Mouse (Mus musculus): ENCODE data around the gene Arhgef7.

The Arhgef7 gene

DNA sequence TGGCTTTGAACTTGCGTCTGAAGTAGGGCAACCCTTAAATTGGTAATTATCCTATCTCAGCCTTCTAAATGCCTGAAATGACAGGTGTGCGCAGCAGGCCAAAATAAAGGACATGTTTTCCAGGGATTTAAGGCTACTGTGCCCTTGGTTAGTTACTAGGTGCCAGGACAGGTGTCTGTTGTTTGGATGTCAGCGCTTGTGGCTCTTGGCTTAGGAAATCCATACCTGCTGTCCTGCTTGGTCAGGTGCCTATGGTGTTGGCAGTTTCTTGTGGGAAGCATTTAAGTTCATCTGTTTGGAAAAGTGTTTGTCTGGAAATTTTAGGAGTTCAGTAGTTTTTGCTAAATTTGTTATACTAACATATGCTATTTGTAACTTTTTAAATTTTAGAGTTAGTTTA lies 71.6 kb downstream of the Arhgef7 start:
- DNase-seq, result no peak

DNA sequence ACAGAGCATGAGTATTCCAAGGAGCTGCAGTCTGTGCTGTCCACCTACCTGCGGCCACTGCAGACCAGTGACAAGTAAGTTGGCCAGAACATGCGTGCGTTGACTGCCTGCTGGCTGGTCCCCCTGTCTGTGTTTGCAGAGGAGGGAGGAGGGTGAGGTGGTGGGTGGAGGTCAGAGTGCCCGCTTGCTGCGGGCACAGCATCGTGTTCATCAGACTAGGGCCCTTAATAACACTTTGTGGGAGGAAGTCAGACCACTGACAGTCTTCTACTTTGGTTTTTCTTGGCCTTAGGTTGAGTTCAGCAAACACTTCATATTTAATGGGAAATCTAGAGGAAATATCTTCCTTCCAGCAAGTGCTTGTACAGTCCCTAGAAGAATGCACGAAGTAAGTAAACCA lies 73.0 kb downstream of the Arhgef7 start:
- DNase-seq, result no peak

DNA sequence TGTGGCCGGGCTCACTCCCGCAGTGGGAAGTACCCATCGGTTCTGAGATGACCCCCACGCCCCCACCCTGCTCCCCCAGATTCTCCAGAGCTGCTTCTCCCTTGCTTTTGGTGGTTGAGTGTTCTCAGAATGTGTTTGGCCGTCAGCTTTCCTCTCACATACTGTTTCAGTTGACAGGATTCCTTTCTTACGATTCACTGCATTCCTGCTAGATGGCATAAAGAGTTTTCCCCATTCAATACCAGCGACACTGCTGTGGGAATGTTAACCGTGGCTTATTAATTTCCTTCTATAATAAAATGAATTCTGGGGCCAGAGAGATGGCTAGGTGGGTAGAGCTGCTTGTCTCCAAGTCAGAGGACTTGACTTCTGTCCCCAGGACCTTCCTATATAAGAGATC lies 74.0 kb downstream of the Arhgef7 start:
- DNase-seq, result no peak

DNA sequence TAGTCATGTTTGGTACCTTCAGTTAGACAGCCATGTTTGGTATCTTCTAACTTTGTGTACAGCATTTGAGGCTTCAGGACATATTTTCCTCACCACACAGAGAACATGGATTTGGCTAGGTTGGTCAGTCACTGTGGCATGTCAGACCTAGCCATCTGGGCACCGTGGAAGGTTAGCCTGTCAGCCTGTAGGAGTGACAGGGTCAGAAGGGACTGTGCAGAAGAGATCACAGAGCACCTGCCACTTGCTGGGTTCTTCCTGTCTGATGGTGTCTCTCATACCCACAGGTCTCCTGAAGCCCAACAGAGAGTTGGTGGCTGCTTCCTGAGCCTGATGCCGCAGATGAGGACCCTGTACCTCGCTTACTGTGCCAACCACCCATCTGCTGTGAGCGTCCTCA lies 77.4 kb downstream of the Arhgef7 start:
- DNase-seq, result no peak

DNA sequence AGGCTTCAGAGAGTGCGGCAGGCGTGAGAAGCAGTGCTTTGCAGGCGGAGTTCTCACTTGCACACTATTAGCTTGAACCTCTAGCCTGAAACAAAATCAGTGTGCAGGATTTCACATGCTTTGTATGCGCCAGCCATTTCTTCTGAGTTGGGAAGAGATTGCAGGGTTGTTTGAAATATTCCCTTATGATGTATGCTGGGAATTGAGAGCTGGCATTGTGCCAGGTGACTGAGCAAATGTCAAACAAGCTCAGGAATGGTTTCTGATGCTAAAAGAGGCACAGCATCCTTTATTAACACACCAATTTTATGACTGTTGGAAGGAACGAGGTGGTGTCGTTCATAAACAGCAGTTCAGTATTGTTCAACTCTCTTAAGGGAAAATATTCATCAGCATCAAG lies 78.7 kb downstream of the Arhgef7 start:
- DNase-seq, result no peak

DNA sequence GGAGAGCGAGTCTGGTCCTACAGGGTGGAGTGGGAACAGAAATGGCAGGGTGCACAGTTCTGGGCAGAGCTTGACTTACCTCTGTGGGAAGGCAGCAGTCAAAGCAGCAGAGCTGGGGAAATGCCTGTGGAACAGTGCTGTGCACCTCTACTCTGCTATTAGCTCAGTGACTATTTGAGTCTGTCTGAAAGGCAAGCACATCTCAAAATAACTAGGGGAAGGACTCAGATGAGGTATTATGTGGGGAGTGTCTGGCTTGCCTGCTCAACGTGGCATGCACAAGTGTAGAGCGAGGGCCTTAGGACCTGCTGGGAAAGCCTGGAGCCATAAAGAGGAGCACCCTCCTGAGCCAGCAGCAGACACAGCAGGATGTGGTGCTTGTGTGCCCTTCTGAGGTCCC lies 79.8 kb downstream of the Arhgef7 start:
- DNase-seq, result no peak

DNA sequence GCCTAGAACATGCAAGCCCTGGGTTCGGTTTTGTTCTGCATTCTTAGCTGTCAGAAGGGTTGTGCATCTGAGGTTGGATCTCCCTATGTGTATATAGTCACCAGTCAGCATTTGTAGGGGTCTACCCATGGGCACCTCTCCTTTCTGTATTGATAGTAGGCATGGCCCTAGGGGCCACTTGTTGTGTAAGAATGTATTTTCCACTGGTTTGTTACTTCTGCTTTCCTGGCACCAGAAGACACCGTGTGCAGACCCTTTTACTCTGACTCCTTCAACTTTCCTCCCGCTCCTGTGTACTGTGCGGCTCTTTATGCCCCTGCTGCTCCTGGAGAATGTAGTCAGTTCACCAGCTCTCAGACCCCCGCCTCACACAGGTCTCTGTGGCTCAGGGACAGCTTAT lies 80.5 kb downstream of the Arhgef7 start:
- DNase-seq, result no peak

DNA sequence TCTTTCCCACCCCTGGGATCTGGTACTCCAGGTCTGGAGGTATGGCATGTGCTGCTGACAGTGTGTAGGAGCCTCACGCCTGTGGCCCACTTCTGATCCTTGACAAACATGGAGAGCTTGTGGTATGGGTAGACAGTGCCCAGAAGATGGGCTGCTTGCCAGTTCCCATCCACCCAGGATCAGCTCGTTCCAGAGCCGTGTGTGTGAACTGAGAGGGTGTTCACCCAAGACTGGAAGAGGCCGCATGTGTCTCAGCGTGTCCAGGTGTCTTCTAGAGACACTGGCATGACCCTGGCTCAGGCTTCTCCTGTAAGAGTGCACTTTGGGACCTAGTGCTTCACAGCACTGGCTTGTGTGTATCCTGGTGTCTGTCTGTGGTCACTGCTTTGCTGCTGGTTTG lies 82.9 kb downstream of the Arhgef7 start:
- no peak for DNase-seq

DNA sequence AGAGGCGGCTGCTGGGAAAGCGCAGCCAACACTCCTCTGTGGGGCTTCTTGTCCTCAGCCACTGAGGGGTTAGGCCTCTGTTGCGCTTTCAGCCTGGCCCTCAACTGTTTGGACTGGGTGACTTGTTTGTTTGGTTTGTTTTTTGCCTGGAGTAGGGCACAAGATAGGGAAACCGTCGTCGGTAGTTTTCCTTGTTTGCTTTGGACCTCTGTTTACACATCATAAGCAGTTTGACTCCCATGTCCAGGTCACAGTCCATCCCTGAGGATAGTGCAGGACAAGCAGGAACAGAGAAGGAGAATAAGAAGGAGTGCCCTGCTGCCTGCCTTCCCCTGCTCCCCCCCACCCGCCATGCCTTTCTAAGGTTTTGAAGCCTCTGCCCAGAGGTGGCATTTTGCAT lies 86.3 kb downstream of the Arhgef7 start:
- DNase-seq, result no peak

DNA sequence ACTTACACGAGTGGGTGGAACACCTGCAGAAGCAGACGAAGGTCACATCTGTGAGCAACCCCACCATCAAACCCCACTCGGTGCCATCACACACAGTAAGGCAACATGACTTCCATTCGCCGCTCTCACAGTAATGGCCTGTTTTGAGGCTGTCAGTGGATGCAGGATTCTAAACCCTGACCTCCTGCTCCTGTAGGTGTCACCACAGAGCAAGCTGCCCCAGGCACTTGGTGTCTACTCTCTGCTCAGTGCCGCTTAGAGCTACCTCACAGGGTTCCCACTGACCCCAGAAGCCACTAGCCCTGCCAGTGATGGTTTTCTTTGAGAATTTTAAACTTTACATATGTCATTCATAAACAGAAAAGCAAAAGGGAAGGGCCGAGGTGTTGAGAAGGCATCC lies 87.7 kb downstream of the Arhgef7 start:
- no peak for DNase-seq

DNA sequence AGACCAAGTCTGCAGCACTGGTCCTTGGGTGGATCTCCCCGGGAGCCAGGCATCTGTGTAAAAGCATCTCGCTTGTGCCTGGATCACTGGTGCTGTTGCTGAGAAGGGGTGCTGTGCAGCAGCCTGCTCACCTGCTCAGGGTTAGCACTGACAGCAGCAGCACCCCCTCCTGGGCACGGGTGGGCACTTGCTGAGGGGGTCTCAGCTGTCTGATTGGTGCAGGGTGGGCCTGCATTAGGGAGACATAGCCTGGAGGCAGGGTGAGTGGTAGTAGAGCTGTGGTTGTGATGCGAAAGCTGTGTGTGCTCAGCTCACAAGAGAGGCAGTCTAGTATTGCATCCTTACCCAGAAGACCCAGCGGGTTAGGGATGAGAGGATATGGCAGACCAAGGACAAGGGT lies 92.6 kb downstream of the Arhgef7 start:
- DNase-seq, result no peak

DNA sequence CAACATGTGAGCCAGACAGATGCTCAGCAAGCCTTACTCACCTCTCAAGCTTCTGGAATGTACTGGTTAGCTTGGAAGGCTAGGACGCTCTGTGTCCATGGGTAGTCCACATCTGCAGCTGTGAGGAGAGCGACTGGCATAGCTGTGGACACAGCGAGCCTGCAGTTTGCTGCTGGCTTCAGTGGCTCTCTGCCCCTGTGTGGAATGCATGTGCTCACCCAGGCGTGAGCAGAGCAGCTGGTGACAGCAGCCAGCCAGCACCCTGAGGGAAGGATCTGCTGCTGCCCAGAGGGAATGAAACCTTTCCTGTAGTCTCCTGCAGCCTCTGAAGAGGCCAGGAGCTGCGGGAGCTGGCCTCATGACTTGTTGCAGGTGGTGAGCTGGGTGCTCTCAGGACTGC lies 93.0 kb downstream of the Arhgef7 start:
- DNase-seq, result no peak

DNA sequence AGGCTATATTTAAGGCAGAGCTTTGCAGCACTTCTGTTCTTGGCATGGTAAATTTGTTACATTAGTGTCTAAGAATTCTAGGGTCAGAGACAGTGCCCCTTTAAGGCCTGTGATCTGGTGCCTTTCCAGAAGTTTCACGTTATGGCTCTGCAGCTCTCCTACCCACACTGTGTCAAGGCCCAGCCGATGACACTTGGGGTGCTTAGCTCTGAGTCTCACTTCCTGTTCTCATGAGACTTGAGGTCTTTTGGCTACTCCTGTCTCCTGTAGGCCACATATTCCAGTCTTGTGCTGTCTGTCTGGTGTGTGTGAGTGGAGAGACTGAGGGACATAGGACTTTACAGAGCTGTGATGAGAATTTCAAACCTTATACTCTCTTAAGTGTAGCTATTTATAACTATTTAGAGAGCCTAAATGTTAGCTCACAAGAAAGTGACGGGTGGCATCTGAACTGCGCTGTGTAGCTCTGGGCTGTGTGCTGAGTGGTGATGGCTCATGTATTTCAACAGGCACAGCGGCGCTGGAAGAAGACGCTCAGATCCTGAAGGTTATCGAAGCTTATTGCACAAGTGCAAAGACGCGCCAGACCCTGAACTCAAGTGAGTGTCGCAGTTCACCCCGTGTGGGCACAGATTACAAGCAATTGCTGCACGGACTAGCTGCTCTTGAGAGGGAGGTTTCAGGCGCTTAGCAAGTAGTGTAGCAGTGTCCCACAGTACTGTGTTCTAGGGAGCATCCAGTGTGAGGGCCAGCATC lies 94.1 kb downstream of the Arhgef7 start:
- no peak for DNase-seq

DNA sequence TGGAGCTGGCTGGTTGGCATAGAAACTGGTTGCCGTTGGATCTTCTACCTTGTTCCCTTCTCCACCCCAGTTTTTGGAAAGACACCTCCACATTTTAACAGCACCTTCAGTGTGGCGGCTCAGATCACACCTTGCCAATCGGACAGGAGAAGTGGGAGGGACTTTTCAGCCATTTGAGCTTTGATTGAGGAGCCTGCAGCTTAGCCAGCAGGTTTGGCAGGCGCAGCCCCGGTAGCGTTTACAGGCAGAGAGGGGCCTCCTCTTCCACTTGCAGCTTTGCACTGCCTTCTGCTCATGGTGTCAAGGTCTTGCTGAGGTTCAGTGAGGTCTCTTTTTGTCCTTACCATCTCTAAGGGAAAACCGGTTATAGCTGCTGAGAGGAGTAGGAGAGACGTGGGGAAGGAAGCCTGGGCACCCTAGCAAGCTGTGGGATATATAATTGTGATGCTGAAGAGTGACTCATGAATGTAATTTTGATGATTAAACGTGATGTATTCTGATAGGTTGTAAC lies 95.1 kb downstream of the Arhgef7 start:
- DNase-seq, result no peak

DNA sequence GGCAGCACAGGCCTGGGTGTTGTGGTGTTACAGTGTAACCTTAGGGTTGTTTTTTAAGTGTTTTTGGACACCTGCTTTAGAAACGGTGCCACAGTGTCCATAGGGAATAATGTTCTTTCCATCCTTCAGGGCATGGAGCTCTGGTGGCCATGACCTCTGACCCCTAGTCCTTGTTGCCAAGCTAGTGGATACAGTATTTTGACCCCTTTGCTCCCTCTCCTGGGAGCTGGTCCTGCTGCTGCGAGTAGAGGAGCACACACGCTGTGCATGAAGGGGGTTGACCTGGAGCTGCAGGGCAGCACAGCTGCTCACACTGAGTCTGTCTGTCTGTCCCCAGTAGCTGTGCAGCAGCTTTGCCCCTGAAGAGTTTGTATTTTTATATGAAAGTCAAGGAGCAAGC lies 98.2 kb downstream of the Arhgef7 start:
- peak; percentile 14 for DNase-seq

DNA sequence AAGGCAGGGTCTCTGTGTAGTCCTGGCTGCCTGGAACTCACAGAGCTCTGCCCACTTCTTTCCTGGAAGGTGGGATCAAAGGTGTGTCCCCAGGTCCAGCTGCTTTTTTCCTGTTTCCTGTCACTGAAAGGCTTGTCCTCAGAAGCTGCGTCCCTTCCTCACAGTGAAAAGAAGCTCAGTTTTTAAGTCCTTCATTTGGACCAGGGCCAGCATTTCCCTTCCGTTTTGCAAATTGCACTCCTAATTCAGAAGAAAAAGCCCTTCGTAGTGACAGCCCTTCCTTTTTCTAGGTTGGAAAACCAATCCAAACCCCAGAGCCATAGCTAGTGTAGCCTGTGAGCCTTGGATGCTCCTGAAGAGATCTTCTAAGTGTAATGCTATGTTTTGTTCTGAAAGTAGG lies 99.8 kb downstream of the Arhgef7 start:
- no peak for DNase-seq

DNA sequence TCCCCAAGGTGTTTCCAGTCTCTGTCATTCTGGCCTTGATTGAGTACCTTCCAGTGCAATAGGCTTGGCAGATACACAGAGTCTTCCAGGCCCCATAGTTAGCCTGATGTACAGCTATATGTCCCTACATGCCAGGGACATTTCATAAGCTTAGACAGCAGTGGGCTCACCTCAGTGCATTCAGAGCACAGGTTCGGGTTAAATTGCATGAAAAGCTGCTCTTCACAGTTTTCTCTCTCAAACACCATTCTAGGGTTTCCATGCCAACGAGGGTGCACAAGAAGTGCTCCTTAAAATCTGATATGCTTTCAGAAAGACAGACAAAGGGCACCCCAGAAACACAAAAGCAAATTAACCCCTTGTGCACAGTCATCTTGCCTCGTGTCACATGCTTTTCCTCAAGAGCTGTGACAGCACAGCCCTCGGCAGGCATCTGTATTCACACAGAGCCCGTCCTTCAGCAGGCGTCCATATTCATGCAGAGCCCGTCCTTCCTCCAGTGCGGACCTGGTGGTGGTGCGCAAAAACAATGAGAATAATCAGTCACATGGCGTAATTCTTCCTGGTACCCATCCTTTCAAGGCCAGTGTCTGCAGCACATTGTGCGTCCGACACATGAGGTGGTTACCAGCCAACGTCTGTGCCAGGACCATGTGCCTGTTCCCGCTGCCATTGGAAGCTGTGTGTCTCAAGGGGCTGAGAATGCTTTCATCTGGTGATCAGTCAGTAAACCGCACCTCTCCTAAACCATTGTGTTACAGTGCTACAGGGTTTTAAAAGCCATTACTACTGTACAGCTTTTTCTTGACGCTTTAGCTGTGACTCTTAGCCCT lies 102.9 kb downstream of the Arhgef7 start:
- DNase-seq, result no peak

DNA sequence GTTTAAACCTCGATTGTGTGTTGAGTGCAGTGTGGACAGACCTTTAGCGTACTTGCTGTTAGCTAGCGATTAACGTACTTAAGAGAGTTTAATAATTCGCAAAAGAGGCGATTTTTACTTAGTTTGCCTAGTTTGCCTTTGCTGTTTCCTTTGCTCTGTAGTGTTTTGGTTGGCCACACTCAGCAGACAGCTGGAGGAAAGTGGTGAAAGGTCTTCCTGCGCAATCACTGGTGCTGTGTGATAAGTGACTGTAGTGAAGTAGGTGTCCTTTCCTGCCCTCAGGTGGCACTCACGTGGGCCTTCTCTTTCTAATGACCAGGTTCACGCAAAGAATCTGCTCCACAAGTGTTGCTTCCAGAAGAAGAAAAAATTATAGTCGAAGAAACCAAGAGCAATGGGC lies 103.7 kb downstream of the Arhgef7 start:
- DNase-seq, result peak; percentile 47

DNA sequence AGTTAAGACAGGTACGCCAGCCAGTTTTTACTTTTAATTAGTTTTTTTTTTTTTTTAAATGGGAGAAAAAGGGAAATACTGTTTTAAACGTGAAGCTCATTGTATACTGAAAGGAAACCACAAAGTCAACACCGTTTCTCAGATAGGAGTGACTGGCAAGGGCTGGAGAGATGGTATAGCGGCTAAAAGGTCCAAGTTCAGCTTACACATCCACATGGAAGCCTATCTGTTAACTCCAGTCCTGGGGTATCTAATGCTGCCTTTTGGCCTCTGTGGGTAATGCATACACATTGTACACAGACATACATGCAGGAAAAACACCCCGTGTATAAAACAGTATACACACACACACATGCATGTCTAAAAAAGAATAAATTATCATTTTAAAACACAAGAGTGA lies 104.4 kb downstream of the Arhgef7 start:
- DNase-seq, result no peak

DNA sequence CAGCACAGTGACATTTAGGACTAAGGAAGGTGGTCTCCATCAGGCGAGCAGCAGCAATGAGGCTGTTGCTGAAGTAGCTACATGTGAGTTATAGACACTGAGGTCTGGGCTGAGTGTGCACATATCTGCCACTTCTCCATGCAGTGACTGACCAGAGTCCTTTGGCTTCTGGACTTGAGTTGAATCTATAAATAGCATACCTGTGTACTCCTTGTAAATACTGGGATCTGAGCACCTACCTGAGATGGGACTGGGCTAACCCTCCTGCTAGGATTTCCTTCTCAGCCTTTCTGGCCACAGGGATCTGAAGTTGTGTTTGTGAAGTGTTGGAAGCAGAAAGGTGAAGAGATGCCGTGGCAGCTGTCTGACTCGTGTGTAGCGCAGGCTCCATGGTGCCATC lies 105.6 kb downstream of the Arhgef7 start:
- no peak for DNase-seq

DNA sequence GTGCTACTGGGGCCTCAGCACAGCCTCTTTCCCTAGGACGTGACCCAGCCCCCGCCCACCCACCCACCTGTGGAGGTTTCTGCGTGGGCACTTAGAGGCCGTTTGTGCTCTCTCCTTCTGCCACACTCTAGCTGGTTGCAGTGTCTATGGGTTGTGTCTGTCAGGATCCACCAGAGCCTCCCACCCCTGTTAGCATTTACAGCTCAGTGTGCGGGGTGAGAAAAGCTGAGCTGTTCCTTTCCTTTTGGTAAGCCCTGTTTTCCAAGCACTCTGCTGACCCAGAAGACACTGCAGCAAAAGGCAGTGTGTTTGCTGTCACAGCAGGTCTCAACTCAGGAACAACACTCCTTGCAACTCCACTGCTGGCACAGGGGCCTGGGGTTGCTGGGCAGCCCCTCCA lies 106.7 kb downstream of the Arhgef7 start:
- no peak for DNase-seq

DNA sequence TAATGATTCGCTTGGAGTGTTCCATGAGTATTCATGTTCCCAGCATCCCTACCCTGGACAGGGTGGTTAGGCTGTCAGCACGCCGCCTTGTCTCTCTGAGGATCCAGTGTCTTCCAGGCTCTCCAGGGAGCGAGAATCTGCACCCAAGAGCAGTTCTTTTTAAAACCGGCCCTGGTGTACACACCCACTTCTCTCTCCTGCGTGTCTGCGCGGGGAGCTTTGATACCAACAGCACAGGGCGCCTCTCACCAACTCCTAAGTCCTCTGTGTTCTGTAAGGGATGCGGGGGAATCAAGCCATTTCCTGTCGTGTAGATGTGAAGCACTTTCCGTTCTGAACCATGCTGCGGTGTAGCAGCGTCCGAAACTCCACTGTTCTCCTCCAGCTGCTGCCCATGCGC lies 107.2 kb downstream of the Arhgef7 start:
- DNase-seq, result no peak

DNA sequence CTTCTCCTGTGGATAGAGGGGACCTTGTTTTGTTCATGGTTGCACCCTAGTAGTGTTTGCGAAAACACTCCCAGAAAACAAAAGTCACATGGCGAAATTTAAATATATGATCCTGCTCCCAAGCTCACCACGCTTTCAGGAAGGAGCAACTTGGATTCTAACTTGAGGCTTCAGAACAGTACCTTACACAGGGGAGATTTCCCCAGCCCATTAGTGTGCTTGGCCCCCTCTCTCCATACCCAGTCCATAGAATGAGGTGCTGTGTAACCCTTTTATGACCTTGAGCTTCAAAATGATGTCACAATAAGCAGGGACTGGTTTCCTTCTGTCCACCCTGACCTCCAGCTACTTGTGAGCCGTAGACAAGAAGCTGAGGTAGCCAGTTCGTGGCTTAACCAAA lies 112.7 kb downstream of the Arhgef7 start, which contains the start of gene Tex29:
Tex29 (plus strand) TSS at position 301 of the 400 bp plus-strand sequence.
- no peak for DNase-seq

DNA sequence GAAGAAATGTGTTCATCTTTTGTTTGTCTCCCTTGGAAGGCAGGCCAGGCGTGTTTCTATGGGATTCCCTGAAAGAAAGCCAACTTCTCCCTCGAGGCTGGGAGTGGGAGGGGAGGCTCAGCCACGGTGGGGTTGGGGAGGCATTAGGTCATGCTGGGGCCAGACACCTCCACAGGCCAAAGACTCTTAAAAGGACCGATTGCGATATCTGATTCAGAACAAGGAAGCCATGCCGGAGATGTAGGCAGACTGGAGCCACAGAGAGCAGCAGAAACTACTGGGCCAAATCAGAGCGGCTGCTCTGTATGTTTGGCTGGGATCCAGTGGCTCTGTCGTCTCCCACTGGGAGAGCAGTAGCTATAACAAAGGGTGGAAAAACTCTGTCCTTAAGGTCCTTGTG lies 114.0 kb downstream of the Arhgef7 start:
- no peak for DNase-seq
